8 mouse cellular contexts compared by ENCODE assay signal in genomic region chr1:187974396-187974795, GRCm38 (mm10).
DNase-seq lines count a peak whose midpoint lies in the region; ATAC-seq and TF ChIP-seq lines count a peak whose summit lies in the region.

No protein-coding gene starts in this region.

- peaks cover 8% of the 10 kb centered on the region for H3K4me1 ChIP-seq in forebrain, embryonic 12.5 days
- H3K4me1 ChIP-seq in lung, postnatal 0 days (ENCODE audit: insufficient read depth, low read depth, low read length), result no peaks in the 10 kb centered on the region

- intact Hi-C loops in heart, postnatal 10 days (cut with DNase I), result loop anchor here (5.0 to 10.0 kb wide), 5 partner anchors 62 to 840 kb away; partner anchors contain the start of gene Esrrg

- no peaks in the 10 kb centered on the region for H3K9me3 ChIP-seq in forebrain, embryonic 12.5 days
- H3K9me3 ChIP-seq in lung, postnatal 0 days (ENCODE audit: low read length), result no peaks in the 10 kb centered on the region

- H3K9ac ChIP-seq in forebrain, embryonic 12.5 days, result no peak overlapping the region
- no peak overlapping the region for H3K9ac ChIP-seq in lung, postnatal 0 days (replicated peaks; ENCODE audit: low read depth)

- peak; percentile 36 for DNase-seq in urinary bladder, postnatal 14 days (ENCODE audit: low spot score)
- DNase-seq in urinary bladder, adult 2 months (ENCODE audit: low spot score), result no peak
- DNase-seq in heart, postnatal 10 days, result peak; percentile 63 to 66
- DNase-seq in kidney, postnatal 4 days, result peak; percentile 67 to 76
- DNase-seq in lung, postnatal 0 days (ENCODE audit: low spot score), result peak; percentile 69
- peak; percentile 58 to 66 for DNase-seq in right cerebral cortex, adult 2 months (ENCODE audit: low spot score in 2 of 2)
- no peak for DNase-seq in thymus, postnatal 10 days (ENCODE audit: low spot score in 2 of 2)

- no peaks in the 10 kb centered on the region for H3K36me3 ChIP-seq in forebrain, embryonic 12.5 days (replicated peaks)
- no peaks in the 10 kb centered on the region for H3K36me3 ChIP-seq in lung, postnatal 0 days (ENCODE audit: insufficient read depth, low read length)

- TF ChIP-seq CTCF in lung, postnatal 0 days (IDR thresholded peaks at IDR 0.05), result peak; percentile 81

- no peak overlapping the region for H3K27ac ChIP-seq in forebrain, embryonic 12.5 days
- no peak overlapping the region for H3K27ac ChIP-seq in lung, postnatal 0 days (ENCODE audit: low read length)

- no peak overlapping the region for H3K4me3 ChIP-seq in forebrain, embryonic 12.5 days (replicated peaks)
- no peak overlapping the region for H3K4me3 ChIP-seq in lung, postnatal 0 days (ENCODE audit: low read depth, low read length)

- WGBS in forebrain, embryonic 12.5 days, result 10% methylated on average over 9 of the region's 9 CpGs
- WGBS in lung, postnatal 0 days, result 17% methylated on average over 9 of the region's 9 CpGs

- H3K4me2 ChIP-seq in forebrain, embryonic 12.5 days, result no peak overlapping the region
- no peak overlapping the region for H3K4me2 ChIP-seq in lung, postnatal 0 days (replicated peaks; ENCODE audit: low read depth, low read length)

- peaks cover 77% of the 10 kb centered on the region for H3K27me3 ChIP-seq in forebrain, embryonic 12.5 days
- no peaks in the 10 kb centered on the region for H3K27me3 ChIP-seq in lung, postnatal 0 days (replicated peaks; ENCODE audit: insufficient read depth, low read length)

- ATAC-seq in forebrain, embryonic 12.5 days (ENCODE audit: low FRiP score), result peak; percentile 65; the same call in 1 of the 2 replicates
- ATAC-seq in lung, postnatal 0 days, result peak; percentile 47

- TF ChIP-seq EP300 in lung, postnatal 0 days (IDR thresholded peaks at IDR 0.05), result no peak

Comparison
In these comparisons a context has a peak if more than half of its experiments do, and no peak if none do; other contexts are left out.
1. DNase-seq: peak in urinary bladder, postnatal 14 days (single experiment), heart, postnatal 10 days (2 of 2), kidney, postnatal 4 days (2 of 2), lung, postnatal 0 days (single experiment) and right cerebral cortex, adult 2 months (2 of 2); none in urinary bladder, adult 2 months (single experiment) and thymus, postnatal 10 days (0 of 2).